Mouse (Mus musculus) bone marrow macrophage, adult 2 months (primary cell): ENCODE measurements around the gene Trpc4. TPM values are rescaled to one million over a fixed set of nuclear protein-coding genes. Genes with fewer than 3 reads are reported as not detected.

Experiments used
- H3K27ac ChIP-seq: 2 replicates; pipeline ENCODE4 v1.5.1; 2012; ENCODE audit warnings: low read depth, low read length; ENCODE audit not compliant: insufficient read depth
- H3K4me1 ChIP-seq: 2 replicates; pipeline ENCODE4 v1.6.1; 2012; ENCODE audit warnings: low read length; ENCODE audit not compliant: control insufficient read depth, insufficient read depth
- H3K4me3 ChIP-seq: 2 replicates; pipeline ENCODE4 v1.5.1; 2012; ENCODE audit warnings: mild to moderate bottlenecking, low read length, moderate library complexity; ENCODE audit not compliant: insufficient read depth
- CTCF ChIP-seq: IDR thresholded peaks from 2 replicates; pipeline ENCODE4 v1.5.1; 2012; ENCODE audit warnings: low read depth, mild to moderate bottlenecking, low read length, moderate library complexity
- POLR2A ChIP-seq: IDR thresholded peaks from 2 replicates; pipeline ENCODE4 v1.6.1; 2012; ENCODE audit warnings: mild to moderate bottlenecking, low read depth, low read length, borderline replicate concordance
- polyA plus RNA-seq: library from polyadenylated mRNA; stranded (reverse); fragments of >200 nt; gene quantifications from 2 replicates; pipeline ENCODE4 v1.2.4, GENCODE M21; 2012; ENCODE audit not compliant: missing spikeins, insufficient read depth, insufficient read length

Gene Trpc4
- polyA plus RNA-seq, 1 experiment, result not detected

DNA sequence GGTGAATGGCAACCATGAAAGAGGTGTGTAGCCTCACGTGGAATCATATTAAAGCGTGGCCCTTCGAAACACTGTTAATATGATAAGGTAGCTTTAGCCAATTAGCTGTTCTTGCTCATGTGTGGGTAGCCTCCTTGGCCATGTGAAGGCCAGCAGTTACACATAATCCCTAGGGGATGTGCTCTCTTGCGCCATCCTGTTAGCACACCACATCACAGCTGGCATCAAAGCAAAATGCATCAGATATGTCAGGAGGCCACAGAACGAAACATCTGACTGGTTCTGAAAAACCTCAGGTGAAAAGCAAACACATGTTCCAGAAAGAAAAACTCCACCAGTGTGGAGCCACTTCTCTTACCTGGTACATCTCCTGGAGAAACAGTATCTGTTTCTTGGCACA, 45.4 kb downstream of the Trpc4 start:
- H3K27ac ChIP-seq, result no peak overlapping the region
- TF ChIP-seq POLR2A (no peak), CTCF (no peak)
- no peak overlapping the region for H3K4me3 ChIP-seq
- H3K4me1 ChIP-seq, result no peaks in the 10 kb centered on the region

- H3K27ac ChIP-seq, result no peak overlapping the region
- H3K4me3 ChIP-seq, result no peak overlapping the region
- H3K4me1 ChIP-seq, result no peaks in the 10 kb centered on the region
- TF ChIP-seq POLR2A (no peak), CTCF (no peak)
Observed at GRCm38 (mm10) chr3:54204386-54204785, 48.6 kb downstream of the Trpc4 start.

DNA sequence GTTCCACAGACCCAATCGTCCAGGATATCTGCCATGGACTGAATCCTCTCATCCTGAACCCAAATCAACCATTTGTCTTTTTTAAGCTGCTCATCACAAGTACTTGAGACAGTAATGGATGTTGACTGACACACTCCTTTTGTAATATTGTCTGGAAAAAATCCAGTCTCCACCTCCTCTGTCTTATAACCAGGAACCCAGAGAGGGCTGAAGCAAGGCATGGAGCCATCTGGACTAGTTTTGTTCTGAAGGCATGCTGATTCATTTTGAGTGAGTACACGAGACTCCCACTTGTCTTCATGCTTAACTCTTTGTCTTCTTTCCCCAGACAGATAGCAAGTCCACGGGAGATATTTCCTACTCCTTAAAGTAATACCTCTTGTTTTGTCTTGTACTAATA, 54.3 kb downstream of the Trpc4 start:
- Histone ChIP-seq H3K27ac (no peak overlapping the region), H3K4me1 (no peaks in the 10 kb centered on the region), H3K4me3 (no peak overlapping the region)
- TF ChIP-seq CTCF (no peak), POLR2A (no peak)

- Histone ChIP-seq H3K4me1 (no peaks in the 10 kb centered on the region), H3K4me3 (no peak overlapping the region), H3K27ac (no peak overlapping the region)
- TF ChIP-seq CTCF, result no peak
- TF ChIP-seq POLR2A, result no peak
Observed at GRCm38 (mm10) chr3:54211441-54211840, 55.6 kb downstream of the Trpc4 start.

GRCm38 (mm10) chr3:54222549-54222948, 66.7 kb downstream of the Trpc4 start:
- H3K4me1 ChIP-seq, result no peaks in the 10 kb centered on the region
- TF ChIP-seq POLR2A (no peak), CTCF (no peak)
- H3K4me3 ChIP-seq, result no peak overlapping the region
- no peak overlapping the region for H3K27ac ChIP-seq

- Histone ChIP-seq H3K4me1 (no peaks in the 10 kb centered on the region), H3K27ac (no peak overlapping the region), H3K4me3 (no peak overlapping the region)
- TF ChIP-seq POLR2A (no peak), CTCF (no peak)
Observed at GRCm38 (mm10) chr3:54228463-54228862, 72.6 kb downstream of the Trpc4 start.

DNA sequence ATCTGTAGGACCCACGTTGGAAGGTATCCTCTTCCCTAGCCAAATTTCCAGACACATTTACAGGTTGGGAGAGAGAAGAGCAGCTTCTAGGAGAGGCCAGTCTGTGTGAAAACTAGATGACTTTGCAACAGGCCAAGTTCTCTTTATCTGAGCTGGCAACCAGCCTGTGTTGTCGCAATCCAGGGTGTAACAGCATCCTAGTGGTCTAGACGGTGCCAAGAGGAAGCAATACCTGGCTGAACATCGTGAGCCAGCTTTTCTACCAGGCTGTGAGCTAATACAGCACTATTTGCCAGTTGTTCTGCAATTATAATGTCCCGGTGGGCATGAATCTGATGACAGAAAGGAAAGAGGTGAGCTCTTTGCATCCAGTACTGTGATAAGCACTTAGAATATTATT, 83.1 kb downstream of the Trpc4 start:
- TF ChIP-seq POLR2A (no peak), CTCF (no peak)
- H3K4me1 ChIP-seq, result no peaks in the 10 kb centered on the region

GRCm38 (mm10) chr3:54239426-54239825, 83.6 kb downstream of the Trpc4 start:
- H3K27ac ChIP-seq, result no peak overlapping the region
- H3K4me1 ChIP-seq, result no peaks in the 10 kb centered on the region
- H3K4me3 ChIP-seq, result no peak overlapping the region
- TF ChIP-seq POLR2A (no peak), CTCF (no peak)

More for the DNA sequence above, 83.1 kb downstream of the Trpc4 start:
- Histone ChIP-seq H3K4me3 (no peak overlapping the region), H3K27ac (no peak overlapping the region)

GRCm38 (mm10) chr3:54243136-54243535, 87.3 kb downstream of the Trpc4 start:
- H3K4me3 ChIP-seq, result no peak overlapping the region
- TF ChIP-seq POLR2A (no peak), CTCF (no peak)
- peaks cover 3% of the 10 kb centered on the region; the same call in 1 of the 2 replicates for H3K4me1 ChIP-seq
- no peak overlapping the region for H3K27ac ChIP-seq

GRCm38 (mm10) chr3:54244729-54245465, 89.1 kb downstream of the Trpc4 start:
- Histone ChIP-seq H3K4me1 (peaks cover 5% of the 10 kb centered on the region), H3K4me3 (no peak overlapping the region), H3K27ac (peak overlapping the region; percentile 73)
- TF ChIP-seq CTCF (no peak), POLR2A (no peak)
